ENCODE assay signal across 10 mouse cellular contexts in the genomic region with DNA sequence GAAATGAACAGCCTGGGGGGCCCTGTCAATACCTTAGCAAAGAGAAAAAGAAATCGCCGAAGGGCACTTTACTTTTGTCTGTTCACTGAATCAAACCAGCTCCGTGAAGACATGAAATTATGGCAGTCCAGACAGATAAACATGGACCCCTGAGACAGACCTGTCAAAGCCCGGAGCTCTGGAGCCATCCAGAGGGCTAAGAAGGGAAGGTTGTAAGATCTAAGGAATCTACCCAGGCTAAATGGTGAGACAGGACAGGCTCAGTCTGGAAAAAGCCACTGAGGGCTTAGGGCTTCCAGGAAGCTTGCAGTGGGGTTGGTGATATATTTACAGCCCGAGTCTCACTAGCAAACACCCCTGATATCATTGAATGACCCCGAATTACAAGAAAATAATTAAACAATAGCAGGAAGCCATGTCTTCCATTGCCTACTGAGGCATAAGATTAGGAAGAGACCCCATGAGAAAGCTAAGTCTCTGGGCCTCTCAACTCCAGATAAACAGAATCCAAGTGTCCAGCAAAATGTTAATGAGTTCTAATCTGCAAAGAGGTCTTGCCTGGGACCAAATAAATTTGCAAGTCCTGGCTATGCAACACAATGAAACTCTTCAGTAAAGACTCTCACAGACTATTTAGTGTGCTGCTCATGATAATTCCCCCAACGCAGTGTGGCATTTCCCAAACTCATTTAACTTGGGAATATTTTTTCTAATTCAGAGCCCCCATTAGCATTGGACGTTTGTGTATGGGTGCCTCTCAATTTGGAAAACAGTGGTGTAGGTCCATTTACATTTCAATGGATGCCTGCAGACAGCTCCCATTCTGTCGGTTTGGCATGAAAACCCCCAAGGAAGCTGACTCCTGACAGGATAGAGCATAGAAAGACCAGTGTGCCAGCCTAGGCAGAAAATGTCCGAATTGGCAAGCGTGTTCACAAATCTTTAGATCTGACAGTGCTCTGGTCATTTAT.
DNase-seq lines count a peak whose midpoint lies in the region; ATAC-seq and TF ChIP-seq lines count a peak whose summit lies in the region.
"Had no signal": no experiment of that assay in that cellular context is flagged by ENCODE, and none has a peak within 500 bp of the region (broad histone marks: within the 10 kb centered on the region; RNA-seq: fewer than 3 reads in every experiment).

No protein-coding gene starts in this region.

- DNase-seq in ES-CJ7 (ENCODE audit: low read depth, low spot score), result peak; percentile 79
- peak; percentile 58 for DNase-seq in embryo, embryonic 11 days
- DNase-seq in hindbrain, postnatal 0 days (ENCODE audit: low spot score), result peak; percentile 87
- no peak for DNase-seq in adrenal gland, adult (ENCODE audit: inconsistent age in 2 of 2, low spot score in 1 of 2)
- no peak for DNase-seq in limb, embryonic 10.5 days (ENCODE audit: low spot score)
- no peak for DNase-seq in spleen, postnatal 4 days (ENCODE audit: low spot score in 2 of 2)
- no peak for DNase-seq in gastrocnemius, adult 18-20 months (ENCODE audit: low spot score)
- DNase-seq: gastrocnemius, postnatal 14 days had no signal

- no peak overlapping the region for H3K9ac ChIP-seq in hindbrain, postnatal 0 days (replicated peaks; ENCODE audit: low read length)
- no peak overlapping the region for H3K9ac ChIP-seq in midbrain, embryonic 15.5 days

- H3K4me2 ChIP-seq in hindbrain, postnatal 0 days (ENCODE audit: low read depth, low read length), result no peak overlapping the region
- H3K4me2 ChIP-seq in midbrain, embryonic 15.5 days, result no peak overlapping the region

- peak; percentile 95 for ATAC-seq in hindbrain, postnatal 0 days
- peak; percentile 91 for ATAC-seq in midbrain, embryonic 15.5 days (replicated peaks)

- no peaks in the 10 kb centered on the region for H3K9me3 ChIP-seq in hindbrain, postnatal 0 days (ENCODE audit: low read length)
- H3K9me3 ChIP-seq in midbrain, embryonic 15.5 days, result no peaks in the 10 kb centered on the region
- H3K9me3 ChIP-seq in limb, embryonic 10.5 days (replicated peaks), result no peaks in the 10 kb centered on the region

- no peak overlapping the region for H3K4me3 ChIP-seq in hindbrain, postnatal 0 days (ENCODE audit: low read length)
- H3K4me3 ChIP-seq in midbrain, embryonic 15.5 days, result no peak overlapping the region
- no peak overlapping the region for H3K4me3 ChIP-seq in limb, embryonic 10.5 days

- no peaks in the 10 kb centered on the region for H3K4me1 ChIP-seq in hindbrain, postnatal 0 days (ENCODE audit: insufficient read depth, low read length)
- H3K4me1 ChIP-seq in midbrain, embryonic 15.5 days, result peaks cover 17% of the 10 kb centered on the region
- H3K4me1 ChIP-seq in limb, embryonic 10.5 days, result no peaks in the 10 kb centered on the region

- peak; percentile 48 for TF ChIP-seq CTCF in hindbrain, postnatal 0 days (IDR thresholded peaks at IDR 0.05; ENCODE audit: low read depth)

- 17% methylated on average over 11 of the region's 11 CpGs for WGBS in hindbrain, postnatal 0 days
- 7% methylated on average over 11 of the region's 11 CpGs for WGBS in midbrain, embryonic 15.5 days
- WGBS in limb, embryonic 10.5 days, result 44% methylated on average over 11 of the region's 11 CpGs

- peak overlapping the region; percentile 77 for H3K27ac ChIP-seq in hindbrain, postnatal 0 days
- H3K27ac ChIP-seq in midbrain, embryonic 15.5 days, result peak overlapping the region; percentile 69
- no peak overlapping the region for H3K27ac ChIP-seq in limb, embryonic 10.5 days

- no peaks in the 10 kb centered on the region for H3K27me3 ChIP-seq in hindbrain, postnatal 0 days (ENCODE audit: insufficient read depth, low read length)
- no peaks in the 10 kb centered on the region for H3K27me3 ChIP-seq in midbrain, embryonic 15.5 days (replicated peaks)
- H3K27me3 ChIP-seq in limb, embryonic 10.5 days (ENCODE audit: low read depth, poor library complexity, severe bottlenecking), result no peaks in the 10 kb centered on the region
- H3K27me3 ChIP-seq: CH12.LX had no signal

- H3K36me3 ChIP-seq in hindbrain, postnatal 0 days (ENCODE audit: insufficient read depth, low read length), result no peaks in the 10 kb centered on the region
- no peaks in the 10 kb centered on the region for H3K36me3 ChIP-seq in midbrain, embryonic 15.5 days (replicated peaks)
- H3K36me3 ChIP-seq in limb, embryonic 10.5 days, result no peaks in the 10 kb centered on the region

Comparison
In these comparisons a context has a peak if more than half of its experiments do, and no peak if none do; other contexts are left out.
1. DNase-seq: peak in ES-CJ7 (single experiment), embryo, embryonic 11 days (single experiment) and hindbrain, postnatal 0 days (single experiment); none in adrenal gland, adult (0 of 2), limb, embryonic 10.5 days (single experiment), spleen, postnatal 4 days (0 of 2) and gastrocnemius, adult 18-20 months (single experiment).